8 mouse cellular contexts compared by ENCODE assay signal in the genomic region with DNA sequence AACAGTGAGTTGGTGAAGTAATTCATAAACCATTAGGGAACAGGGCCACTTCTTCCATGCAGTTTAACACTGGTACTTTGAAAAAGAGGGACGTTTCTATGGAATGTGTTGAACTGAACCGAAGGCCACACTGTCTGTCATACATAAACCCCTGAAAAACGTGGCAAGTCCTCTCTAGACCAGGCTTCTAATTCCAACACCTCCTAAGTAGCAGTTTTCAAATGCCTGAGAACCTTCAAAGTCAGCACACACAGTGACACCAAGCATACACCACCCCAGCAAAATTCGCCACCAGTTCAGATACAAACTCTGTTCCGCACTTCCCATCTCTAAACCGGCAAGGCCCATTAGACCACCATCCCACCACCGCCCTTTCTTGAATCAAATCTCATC. TPM values are rescaled to one million over a fixed set of nuclear protein-coding genes. Genes with fewer than 3 reads are reported as not detected.
DNase-seq lines count a peak whose midpoint lies in the region; ATAC-seq and TF ChIP-seq lines count a peak whose summit lies in the region.

No protein-coding gene starts in this region.

- H3K4me3 ChIP-seq in liver, adult 2 months (ENCODE audit: insufficient read depth, low read depth, low read length), result peak overlapping the region; percentile 92
- peak overlapping the region; percentile 91 for H3K4me3 ChIP-seq in cortical plate, adult 2 months (ENCODE audit: insufficient read depth, low read length)
- peak overlapping the region; percentile 88 for H3K4me3 ChIP-seq in hindbrain, postnatal 0 days (ENCODE audit: low read length)
- peak overlapping the region; percentile 83 for H3K4me3 ChIP-seq in neural tube, embryonic 12.5 days

- no peak for TF ChIP-seq CTCF in liver, adult 2 months (IDR thresholded peaks at IDR 0.05; ENCODE audit: low read depth, low read length)
- no peak for TF ChIP-seq CTCF in cortical plate, adult 2 months (IDR thresholded peaks at IDR 0.05; ENCODE audit: extremely low read depth, insufficient read depth, low read length)
- no peak for TF ChIP-seq CTCF in hindbrain, postnatal 0 days (IDR thresholded peaks at IDR 0.05; ENCODE audit: low read depth)

- H3K9me3 ChIP-seq in hindbrain, postnatal 0 days (ENCODE audit: low read length), result no peaks in the 10 kb centered on the region
- no peaks in the 10 kb centered on the region for H3K9me3 ChIP-seq in neural tube, embryonic 12.5 days

- H3K4me2 ChIP-seq in hindbrain, postnatal 0 days (ENCODE audit: low read depth, low read length), result peak overlapping the region; percentile 74
- peak overlapping the region; percentile 83 for H3K4me2 ChIP-seq in neural tube, embryonic 12.5 days (replicated peaks)

- peaks cover 19% of the 10 kb centered on the region for H3K4me1 ChIP-seq in liver, adult 2 months (ENCODE audit: control insufficient read depth, insufficient read depth, low read length)
- H3K4me1 ChIP-seq in cortical plate, adult 2 months (ENCODE audit: control insufficient read depth, insufficient read depth, low read length), result no peaks in the 10 kb centered on the region; the same call in 1 of the 2 replicates
- 0 out of 2 replicates have a peak, but pooled peaks cover 7% of the 10 kb centered on the region for H3K4me1 ChIP-seq in hindbrain, postnatal 0 days (ENCODE audit: insufficient read depth, low read length)
- peaks cover 21% of the 10 kb centered on the region for H3K4me1 ChIP-seq in neural tube, embryonic 12.5 days

- DNase-seq in liver, adult 2 months (ENCODE audit: extremely low read depth, low read depth, low spot score), result peak; percentile 26
- DNase-seq in liver (no peak), MN1 (ENCODE audit: low spot score) (no peak)
- DNase-seq in hindbrain, postnatal 0 days (ENCODE audit: low spot score), result no peak
- DNase-seq in spleen, adult 18-20 months, result no peak
- no peak for DNase-seq in adrenal gland, adult (ENCODE audit: inconsistent age in 2 of 2, low spot score in 1 of 2)

- H3K9ac ChIP-seq in liver, adult 2 months (ENCODE audit: low read depth, low read length), result peak overlapping the region; percentile 95
- H3K9ac ChIP-seq in hindbrain, postnatal 0 days (replicated peaks; ENCODE audit: low read length), result peak overlapping the region; percentile 91
- peak overlapping the region; percentile 86 for H3K9ac ChIP-seq in neural tube, embryonic 12.5 days

- no peak for TF ChIP-seq POLR2A in liver, adult 2 months (IDR thresholded peaks at IDR 0.05; ENCODE audit: extremely low read depth, insufficient read depth, low read length)
- TF ChIP-seq POLR2A in cortical plate, adult 2 months (IDR thresholded peaks at IDR 0.05; ENCODE audit: extremely low read depth, insufficient read depth, low read length), result no peak

- peaks cover 10% of the 10 kb centered on the region for H3K36me3 ChIP-seq in liver, adult 2 months (ENCODE audit: control insufficient read depth, insufficient read depth, low read length)
- H3K36me3 ChIP-seq in hindbrain, postnatal 0 days (ENCODE audit: insufficient read depth, low read length), result peaks cover 14% of the 10 kb centered on the region
- H3K36me3 ChIP-seq in neural tube, embryonic 12.5 days, result peaks cover 22% of the 10 kb centered on the region

- WGBS in liver, adult 2 months, result 4% methylated on average over 7 of the region's 7 CpGs
- WGBS in hindbrain, postnatal 0 days, result 5% methylated on average over 7 of the region's 7 CpGs
- WGBS in neural tube, embryonic 12.5 days, result 5% methylated on average over 7 of the region's 7 CpGs

- no peak for ATAC-seq in hindbrain, postnatal 0 days
- no peak for ATAC-seq in neural tube, embryonic 12.5 days (ENCODE audit: low FRiP score, low read depth)

- no peaks in the 10 kb centered on the region for H3K27me3 ChIP-seq in liver, adult 2 months (ENCODE audit: control insufficient read depth, insufficient read depth, low read length)
- H3K27me3 ChIP-seq in hindbrain, postnatal 0 days (ENCODE audit: insufficient read depth, low read length), result no peaks in the 10 kb centered on the region
- H3K27me3 ChIP-seq in neural tube, embryonic 12.5 days (replicated peaks), result no peaks in the 10 kb centered on the region

- peak overlapping the region; percentile 42 for H3K27ac ChIP-seq in liver, adult 2 months (replicated peaks; ENCODE audit: insufficient read depth, low read depth, low read length)
- H3K27ac ChIP-seq in cortical plate, adult 2 months (ENCODE audit: insufficient read depth, low read length), result no peak overlapping the region
- peak overlapping the region; percentile 97 for H3K27ac ChIP-seq in hindbrain, postnatal 0 days
- peak overlapping the region; percentile 91 for H3K27ac ChIP-seq in neural tube, embryonic 12.5 days

- H3K79me2 ChIP-seq in liver, adult 2 months (ENCODE audit: control insufficient read depth, insufficient read depth, low read length), result peaks cover 23% of the 10 kb centered on the region

RNA-seq across cellular contexts. Expression of a gene that starts 0.8 kb away (rescaled TPM):
- total RNA-seq in liver, adult 2 months (2014; rRNA removed), result 11.4 and 14.1 TPM in 2 replicates
- 24.3 and 24.5 TPM in 2 replicates for polyA plus RNA-seq in liver, adult 2 months (2012; rRNA removed)
- polyA plus RNA-seq in cortical plate, adult 2 months (2012; rRNA removed), result 33.2 and 34.4 TPM in 2 replicates
- 65.7 and 167 TPM in 2 replicates for total RNA-seq in hindbrain, postnatal 0 days (2014; rRNA removed)
- polyA plus RNA-seq in hindbrain, postnatal 0 days (2015; fragmentation: Nextera tagmentation; extraction: Ambion mirVana), result 147 and 153 TPM in 2 replicates
- 87.0 and 112 TPM in 2 replicates for polyA plus RNA-seq in neural tube, embryonic 12.5 days (2016; fragmentation: Nextera tagmentation; extraction: Ambion mirVana)

RNA-seq across cellular contexts. Expression of a gene that starts 5.2 kb away (rescaled TPM):
- 2.8 and 3.6 TPM in 2 replicates for total RNA-seq in liver, adult 2 months (2014; rRNA removed)
- 17.1 and 25.9 TPM in 2 replicates for polyA plus RNA-seq in liver, adult 2 months (2012; rRNA removed)
- 97.1 TPM in 2 replicates for polyA plus RNA-seq in cortical plate, adult 2 months (2012; rRNA removed)
- total RNA-seq in hindbrain, postnatal 0 days (2014; rRNA removed), result 67.5 and 70.1 TPM in 2 replicates
- polyA plus RNA-seq in hindbrain, postnatal 0 days (2015; fragmentation: Nextera tagmentation; extraction: Ambion mirVana), result 43.8 and 46.2 TPM in 2 replicates
- 29.6 and 30.8 TPM in 2 replicates for polyA plus RNA-seq in neural tube, embryonic 12.5 days (2016; fragmentation: Nextera tagmentation; extraction: Ambion mirVana)

RNA-seq across cellular contexts. Expression of a gene that starts 28.0 kb away (rescaled TPM):
- total RNA-seq in liver, adult 2 months (2014; rRNA removed), result 4.2 and 7.7 TPM in 2 replicates
- polyA plus RNA-seq in liver, adult 2 months (2012; rRNA removed), result 9.2 and 13.5 TPM in 2 replicates
- polyA plus RNA-seq in cortical plate, adult 2 months (2012; rRNA removed), result 28.4 and 31.4 TPM in 2 replicates
- total RNA-seq in hindbrain, postnatal 0 days (2014; rRNA removed), result 37.4 and 45.4 TPM in 2 replicates
- polyA plus RNA-seq in hindbrain, postnatal 0 days (2015; fragmentation: Nextera tagmentation; extraction: Ambion mirVana), result 40.6 and 42.5 TPM in 2 replicates
- polyA plus RNA-seq in neural tube, embryonic 12.5 days (2016; fragmentation: Nextera tagmentation; extraction: Ambion mirVana), result 35.3 and 37.3 TPM in 2 replicates

RNA-seq across cellular contexts. Expression of a gene that starts 38.9 kb away (rescaled TPM):
- 58.6 and 81.5 TPM in 2 replicates for total RNA-seq in liver, adult 2 months (2014; rRNA removed)
- 135 and 155 TPM in 2 replicates for polyA plus RNA-seq in liver, adult 2 months (2012; rRNA removed)
- polyA plus RNA-seq in cortical plate, adult 2 months (2012; rRNA removed), result 0.04 and 0.08 TPM in 2 replicates
- total RNA-seq in hindbrain, postnatal 0 days (2014; rRNA removed), result not detected in 2 replicates
- polyA plus RNA-seq in hindbrain, postnatal 0 days (2015; fragmentation: Nextera tagmentation; extraction: Ambion mirVana), result 0.09 and 0.14 TPM in 2 replicates
- polyA plus RNA-seq in neural tube, embryonic 12.5 days (2016; fragmentation: Nextera tagmentation; extraction: Ambion mirVana), result not detected in 2 replicates

RNA-seq across cellular contexts. Expression of a gene that starts 45.7 kb away (rescaled TPM):
- 15.9 and 25.0 TPM in 2 replicates for total RNA-seq in liver, adult 2 months (2014; rRNA removed)
- 38.2 and 60.5 TPM in 2 replicates for polyA plus RNA-seq in liver, adult 2 months (2012; rRNA removed)
- polyA plus RNA-seq in cortical plate, adult 2 months (2012; rRNA removed), result 191 and 237 TPM in 2 replicates
- total RNA-seq in hindbrain, postnatal 0 days (2014; rRNA removed), result 212 and 350 TPM in 2 replicates
- polyA plus RNA-seq in hindbrain, postnatal 0 days (2015; fragmentation: Nextera tagmentation; extraction: Ambion mirVana), result 61.2 and 61.9 TPM in 2 replicates
- 104 and 106 TPM in 2 replicates for polyA plus RNA-seq in neural tube, embryonic 12.5 days (2016; fragmentation: Nextera tagmentation; extraction: Ambion mirVana)
